Mouse (Mus musculus) hindbrain, embryonic 16.5 days (tissue): ENCODE measurements around the gene Arhgef25. TPM values are rescaled to one million over a fixed set of nuclear protein-coding genes. Genes with fewer than 3 reads are reported as not detected.
"Not testable (repeated sequence)": the region's sequence is repeated elsewhere in the genome, so short reads cannot be mapped to it uniquely, and the experiment has no call there.

ENCODE experiments used
- ATAC-seq: fragments of 200-750 bp; cut with Nextera tagmentation; 2 replicates; pipeline ENCODE4 v1.8.0; 2017; ENCODE audit warnings: moderate TSS enrichment, moderate library complexity
- H3K27ac ChIP-seq: fragments of 300-500 bp; sonication (generic); 2 replicates; pipeline ENCODE4 v1.5.1; 2014; ENCODE audit warnings: low read depth, mild to moderate bottlenecking, control low read depth, low read length, moderate library complexity
- H3K27me3 ChIP-seq: fragments of 300-500 bp; sonication (generic); replicated peaks from 2 replicates; pipeline ENCODE4 v1.6.1; 2014; ENCODE audit warnings: low read length; ENCODE audit not compliant: control insufficient read depth, insufficient read depth
- H3K36me3 ChIP-seq: fragments of 300-500 bp; sonication (generic); 2 replicates; pipeline ENCODE4 v1.6.1; 2014; ENCODE audit warnings: mild to moderate bottlenecking, low read length, moderate library complexity, mixed read lengths; ENCODE audit not compliant: control insufficient read depth, insufficient read depth
- H3K4me1 ChIP-seq: fragments of 300-500 bp; sonication (generic); 2 replicates; pipeline ENCODE4 v1.6.1; 2014; ENCODE audit warnings: low read depth, low read length; ENCODE audit not compliant: control insufficient read depth, insufficient read depth
- H3K4me2 ChIP-seq: fragments of 300-500 bp; sonication (generic); 2 replicates; pipeline ENCODE4 v1.6.1; 2014; ENCODE audit warnings: mild to moderate bottlenecking, low read length, control low read depth, moderate library complexity
- H3K4me3 ChIP-seq: fragments of 300-500 bp; sonication (generic); 2 replicates; pipeline ENCODE4 v1.5.1; 2014; ENCODE audit warnings: mild to moderate bottlenecking, low read length, control low read depth, moderate library complexity
- H3K9ac ChIP-seq: fragments of 300-500 bp; sonication (generic); 2 replicates; pipeline ENCODE4 v1.6.1; 2014; ENCODE audit warnings: low read depth, mild to moderate bottlenecking, control low read depth, low read length, moderate library complexity
- H3K9me3 ChIP-seq: fragments of 300-500 bp; sonication (generic); 2 replicates; pipeline ENCODE4 v1.6.1; 2014; ENCODE audit warnings: mild to moderate bottlenecking, low read length, moderate library complexity; ENCODE audit not compliant: control insufficient read depth
- WGBS: fragments of 180-500 bp; shearing (Covaris S2); extraction: QIAGEN DNeasy Blood & Tissue Kit; methylation state at CpG from one replicate; pipeline ENCODE4 v1.1.7; 2014; 5-methylcytosine and 5-hydroxymethylcytosine counted together
- polyA plus RNA-seq: library from polyadenylated mRNA; unstranded; fragments of >200 nt; fragmentation: Nextera tagmentation; extraction: Ambion mirVana; gene quantifications from 2 replicates; pipeline ENCODE4 v1.2.1, GENCODE M21; 2015

Arhgef25 gene
- polyA plus RNA-seq, 1 experiment from 2014 or later, result 29.1 TPM

- peak overlapping the region; percentile 94 for H3K27ac ChIP-seq
- no peaks in the 10 kb centered on the region for H3K36me3 ChIP-seq
- peak overlapping the region; percentile 98 for H3K9ac ChIP-seq
- ATAC-seq, result no peak
- H3K4me1 ChIP-seq, result peaks cover 22% of the 10 kb centered on the region
- peak overlapping the region; percentile 86 for H3K4me3 ChIP-seq
- H3K9me3 ChIP-seq, result no peaks in the 10 kb centered on the region
- 22% methylated on average over 15 of the region's 15 CpGs for WGBS
- peaks cover 12% of the 10 kb centered on the region; the same call in 1 of the 2 replicates for H3K27me3 ChIP-seq
- H3K4me2 ChIP-seq, result peak overlapping the region; percentile 91
Observed at GRCm38 (mm10) chr10:127166771-127167613, 22.9 kb downstream of the Arhgef25 start.

- peak overlapping the region; percentile 91 for H3K4me2 ChIP-seq
- no peaks in the 10 kb centered on the region for H3K36me3 ChIP-seq
- peaks cover 22% of the 10 kb centered on the region for H3K4me1 ChIP-seq
- no peaks in the 10 kb centered on the region for H3K9me3 ChIP-seq
- ATAC-seq, result no peak
- H3K27me3 ChIP-seq, result peaks cover 6% of the 10 kb centered on the region; the same call in 1 of the 2 replicates
- H3K4me3 ChIP-seq, result peak overlapping the region; percentile 86
- 2% methylated on average over 11 of the region's 11 CpGs for WGBS
- H3K9ac ChIP-seq, result peak overlapping the region; percentile 98
- H3K27ac ChIP-seq, result peak overlapping the region; percentile 94; the same call in 1 of the 2 replicates
Observed at GRCm38 (mm10) chr10:127166404-127166715, 23.5 kb downstream of the Arhgef25 start.

GRCm38 (mm10) chr10:127165654-127166403 lies 24.1 kb downstream of the Arhgef25 start:
- under 1% methylated on average over 56 of the region's 56 CpGs for WGBS
- peaks cover 22% of the 10 kb centered on the region for H3K4me1 ChIP-seq

GRCm38 (mm10) chr10:127165354-127165653 lies 24.6 kb downstream of the Arhgef25 start:
- WGBS, result under 1% methylated on average over 32 of the region's 42 CpGs
- Histone ChIP-seq H3K4me1 (peaks cover 21% of the 10 kb centered on the region), H3K4me2 (peak overlapping the region; percentile 91), H3K27me3 (peaks cover 3% of the 10 kb centered on the region; the same call in 1 of the 2 replicates), H3K9ac (peak overlapping the region; percentile 98), H3K4me3 (peak overlapping the region; percentile 86), H3K36me3 (no peaks in the 10 kb centered on the region), H3K27ac (peak overlapping the region; percentile 94), H3K9me3 (no peaks in the 10 kb centered on the region)
- ATAC-seq, result peak; percentile 58

More at GRCm38 (mm10) chr10:127165654-127166403, 24.1 kb downstream of the Arhgef25 start:
- peak overlapping the region; percentile 94 for H3K27ac ChIP-seq
- H3K36me3 ChIP-seq, result no peaks in the 10 kb centered on the region
- H3K4me2 ChIP-seq, result peak overlapping the region; percentile 91
- peak overlapping the region; percentile 86 for H3K4me3 ChIP-seq
- H3K9me3 ChIP-seq, result no peaks in the 10 kb centered on the region
- peak overlapping the region; percentile 98 for H3K9ac ChIP-seq
- ATAC-seq, result peak; percentile 57
- peaks cover 3% of the 10 kb centered on the region; the same call in 1 of the 2 replicates for H3K27me3 ChIP-seq

GRCm38 (mm10) chr10:127164631-127165353 lies 25.1 kb downstream of the Arhgef25 start, which contains the start of gene B4galnt1:
Gene B4galnt1 (plus strand): TSS chr10:127165225.
- Histone ChIP-seq H3K9ac (peak within 1 kb of the TSS; percentile 98), H3K4me3 (peak within 1 kb of the TSS; percentile 86), H3K27me3 (peaks cover 3% of the 10 kb centered on the region; the same call in 1 of the 2 replicates), H3K4me1 (peaks cover 16% of the 10 kb centered on the region), H3K27ac (peak within 1 kb of the TSS; percentile 94), H3K36me3 (no peaks in the 10 kb centered on the region), H3K4me2 (peak within 1 kb of the TSS; percentile 91), H3K9me3 (no peaks in the 10 kb centered on the region)
- 2% methylated on average over 44 of the region's 52 CpGs for WGBS
- ATAC-seq, result peak; percentile 91

GRCm38 (mm10) chr10:127164190-127164589 lies 25.7 kb downstream of the Arhgef25 start:
- peak overlapping the region; percentile 91 for H3K4me2 ChIP-seq
- WGBS, result 93% methylated on average over 4 of the region's 4 CpGs
- no peak for ATAC-seq
- peak overlapping the region; percentile 86 for H3K4me3 ChIP-seq
- H3K9me3 ChIP-seq, result no peaks in the 10 kb centered on the region
- H3K27me3 ChIP-seq, result peaks cover 3% of the 10 kb centered on the region; the same call in 1 of the 2 replicates
- H3K36me3 ChIP-seq, result no peaks in the 10 kb centered on the region
- peaks cover 16% of the 10 kb centered on the region for H3K4me1 ChIP-seq
- H3K27ac ChIP-seq, result peak overlapping the region; percentile 94
- 0 out of 2 replicates have a peak overlapping the region, but pooled peaks have one; percentile 98 for H3K9ac ChIP-seq

- H3K4me3 ChIP-seq, H3K27me3 ChIP-seq, H3K9ac ChIP-seq, ATAC-seq, H3K27ac ChIP-seq, H3K36me3 ChIP-seq, H3K4me2 ChIP-seq, H3K9me3 ChIP-seq: not testable (repeated sequence)
- H3K4me1 ChIP-seq, result peaks cover 14% of the 10 kb centered on the region
- 57% methylated on average over 7 of the region's 7 CpGs for WGBS
Observed at GRCm38 (mm10) chr10:127162771-127163261, 27.1 kb downstream of the Arhgef25 start.

- 78% methylated on average over 3 of the region's 3 CpGs for WGBS
- Histone ChIP-seq H3K4me2 (no peak overlapping the region), H3K36me3 (no peaks in the 10 kb centered on the region), H3K4me3 (no peak overlapping the region), H3K27me3 (peaks cover 3% of the 10 kb centered on the region; the same call in 1 of the 2 replicates), H3K9ac (no peak overlapping the region), H3K9me3 (no peaks in the 10 kb centered on the region), H3K27ac (no peak overlapping the region), H3K4me1 (peaks cover 5% of the 10 kb centered on the region; the same call in 1 of the 2 replicates)
- no peak for ATAC-seq
Observed at GRCm38 (mm10) chr10:127160728-127161127, 29.2 kb downstream of the Arhgef25 start.
